Mouse (Mus musculus) retina, embryonic 14.5 days (tissue): Measurements from ENCODE around the gene Prkce.

Experiments
- DNase-seq: peaks from one replicate; pipeline ENCODE4 v3.0.0-alpha.2; 2015; ENCODE audit warnings: low spot score

The Prkce gene

GRCm38 (mm10) chr17:86370106-86370742 lies 202.6 kb downstream of the Prkce start:
- DNase-seq: no peak

- DNase-seq: no peak
These were observed 203.5 kb downstream of the Prkce start for GRCm38 (mm10) chr17:86371101-86371561.

GRCm38 (mm10) chr17:86376389-86376788 lies 208.8 kb downstream of the Prkce start:
- DNase-seq: no peak

GRCm38 (mm10) chr17:86377863-86378262 lies 210.3 kb downstream of the Prkce start:
- DNase-seq: no peak

- DNase-seq: no peak
These were observed 211.0 kb downstream of the Prkce start for GRCm38 (mm10) chr17:86378611-86379010.

GRCm38 (mm10) chr17:86379405-86380137 lies 212.0 kb downstream of the Prkce start:
- no peak for DNase-seq

GRCm38 (mm10) chr17:86381464-86381863 lies 213.9 kb downstream of the Prkce start:
- DNase-seq: no peak

GRCm38 (mm10) chr17:86382885-86383284 lies 215.3 kb downstream of the Prkce start:
- DNase-seq: no peak

- DNase-seq: no peak
These were observed 216.4 kb downstream of the Prkce start for GRCm38 (mm10) chr17:86383699-86384572.

GRCm38 (mm10) chr17:86392475-86392874 lies 224.9 kb downstream of the Prkce start:
- DNase-seq: no peak

GRCm38 (mm10) chr17:86393191-86393590 lies 225.6 kb downstream of the Prkce start:
- no peak for DNase-seq

- no peak for DNase-seq
These were observed 229.5 kb downstream of the Prkce start for GRCm38 (mm10) chr17:86397097-86397496.

- DNase-seq: no peak
These were observed 230.1 kb downstream of the Prkce start for GRCm38 (mm10) chr17:86397647-86398046.

GRCm38 (mm10) chr17:86398226-86398625 lies 230.6 kb downstream of the Prkce start:
- DNase-seq: no peak

GRCm38 (mm10) chr17:86400032-86400431 lies 232.4 kb downstream of the Prkce start:
- DNase-seq: no peak

GRCm38 (mm10) chr17:86404795-86405501 lies 237.4 kb downstream of the Prkce start:
- DNase-seq: no peak

- no peak for DNase-seq
These were observed 238.1 kb downstream of the Prkce start for GRCm38 (mm10) chr17:86405644-86406043.

- no peak for DNase-seq
These were observed 240.5 kb downstream of the Prkce start for GRCm38 (mm10) chr17:86407921-86408613.

GRCm38 (mm10) chr17:86408614-86409006 lies 241.0 kb downstream of the Prkce start:
- DNase-seq: no peak

GRCm38 (mm10) chr17:86409485-86409884 lies 241.9 kb downstream of the Prkce start:
- no peak for DNase-seq

- no peak for DNase-seq
These were observed 242.9 kb downstream of the Prkce start for GRCm38 (mm10) chr17:86410496-86410895.
